Mouse (Mus musculus) myocyte (in vitro differentiated cells): ENCODE measurements around the gene Slc27a5. TPM values are rescaled to one million over a fixed set of nuclear protein-coding genes. Genes with fewer than 3 reads are reported as not detected.

ENCODE experiments used
- H3K27me3 ChIP-seq: one replicate; pipeline ENCODE4 v1.6.1; 2011; ENCODE audit not compliant: control insufficient read depth, insufficient read depth, insufficient read length
- H3K36me3 ChIP-seq: one replicate; pipeline ENCODE4 v1.6.1; 2011; ENCODE audit not compliant: control insufficient read depth, insufficient read depth
- H3K4me2 ChIP-seq: one replicate; pipeline ENCODE4 v1.6.1; 2011; ENCODE audit warnings: low read depth, control low read depth
- H3K4me3 ChIP-seq: one replicate; pipeline ENCODE4 v1.5.1; 2011; ENCODE audit warnings: mild to moderate bottlenecking, control low read depth, moderate library complexity
- H3K79me2 ChIP-seq: one replicate; pipeline ENCODE4 v1.6.1; 2011; ENCODE audit not compliant: control insufficient read depth, insufficient read depth
- H3ac ChIP-seq: one replicate; pipeline ENCODE4 v1.6.1; 2011; ENCODE audit not compliant: control insufficient read depth, insufficient read length
- CEBPB ChIP-seq: IDR thresholded peaks from 2 replicates; pipeline ENCODE4 v1.6.1; 2011; ENCODE audit warnings: mild to moderate bottlenecking, moderate library complexity; ENCODE audit not compliant: poor library complexity, insufficient read depth, severe bottlenecking
- E2F4 ChIP-seq: IDR thresholded peaks from one replicate; pipeline ENCODE4 v1.6.1; 2011; ENCODE audit warnings: mild to moderate bottlenecking, control low read depth, moderate library complexity; ENCODE audit not compliant: insufficient read depth
- MAX ChIP-seq: IDR thresholded peaks from one replicate; pipeline ENCODE4 v1.6.1; 2011; ENCODE audit warnings: low read depth, mild to moderate bottlenecking, control low read depth
- MYOD1 ChIP-seq, 3 experiments: IDR thresholded peaks; one replicate each; pipeline ENCODE4 v1.6.1; 2011; ENCODE audit warnings: control low read depth in 2 of 3, low read depth in 2 of 3, mild to moderate bottlenecking in 2 of 3, moderate library complexity in 1 of 3; ENCODE audit not compliant: insufficient read length in 2 of 3, control insufficient read depth in 1 of 3
- MYOG ChIP-seq, 3 experiments: IDR thresholded peaks; one replicate each; pipeline ENCODE4 v1.6.1; 2011; ENCODE audit warnings: control low read depth in 2 of 3, low read depth in 2 of 3, mild to moderate bottlenecking in 2 of 3; ENCODE audit not compliant: insufficient read length in 2 of 3, control insufficient read depth in 1 of 3, insufficient read depth in 1 of 3
- POLR2A ChIP-seq: IDR thresholded peaks from one replicate; pipeline ENCODE4 v1.6.1; 2011; ENCODE audit warnings: low read depth, mild to moderate bottlenecking, control low read depth, moderate library complexity; ENCODE audit not compliant: insufficient read length
- POLR2AphosphoS2 ChIP-seq: IDR thresholded peaks from one replicate; pipeline ENCODE4 v1.6.1; 2011; ENCODE audit warnings: low read depth, control low read depth; ENCODE audit not compliant: insufficient read length
- REST ChIP-seq: IDR thresholded peaks from one replicate; pipeline ENCODE4 v1.6.1; 2011; ENCODE audit warnings: mild to moderate bottlenecking, control low read depth, moderate library complexity; ENCODE audit not compliant: insufficient read depth, insufficient read length
- SRF ChIP-seq: IDR thresholded peaks from one replicate; pipeline ENCODE4 v1.6.1; 2011; ENCODE audit warnings: low read depth; ENCODE audit not compliant: control insufficient read depth, insufficient read length
- TCF12 ChIP-seq: IDR thresholded peaks from one replicate; pipeline ENCODE4 v1.6.1; 2011; ENCODE audit warnings: mild to moderate bottlenecking, control low read depth; ENCODE audit not compliant: poor library complexity, insufficient read depth, severe bottlenecking
- TCF3 ChIP-seq: IDR thresholded peaks from one replicate; pipeline ENCODE4 v1.6.1; 2011; ENCODE audit warnings: low read depth, control low read depth; ENCODE audit not compliant: insufficient read length
- USF1 ChIP-seq: IDR thresholded peaks from one replicate; pipeline ENCODE4 v1.6.1; 2011; ENCODE audit warnings: low read depth, mild to moderate bottlenecking, control low read depth, moderate library complexity
- polyA plus RNA-seq: library from polyadenylated mRNA; unstranded; fragments of >200 nt; fragmentation: generic; extraction: Trizol; gene quantifications from one replicate; pipeline ENCODE4 v1.2.1, GENCODE M21; 2012; ENCODE audit warnings: missing spikeins

Slc27a5 gene
- polyA plus RNA-seq, 1 experiment = not detected

DNA sequence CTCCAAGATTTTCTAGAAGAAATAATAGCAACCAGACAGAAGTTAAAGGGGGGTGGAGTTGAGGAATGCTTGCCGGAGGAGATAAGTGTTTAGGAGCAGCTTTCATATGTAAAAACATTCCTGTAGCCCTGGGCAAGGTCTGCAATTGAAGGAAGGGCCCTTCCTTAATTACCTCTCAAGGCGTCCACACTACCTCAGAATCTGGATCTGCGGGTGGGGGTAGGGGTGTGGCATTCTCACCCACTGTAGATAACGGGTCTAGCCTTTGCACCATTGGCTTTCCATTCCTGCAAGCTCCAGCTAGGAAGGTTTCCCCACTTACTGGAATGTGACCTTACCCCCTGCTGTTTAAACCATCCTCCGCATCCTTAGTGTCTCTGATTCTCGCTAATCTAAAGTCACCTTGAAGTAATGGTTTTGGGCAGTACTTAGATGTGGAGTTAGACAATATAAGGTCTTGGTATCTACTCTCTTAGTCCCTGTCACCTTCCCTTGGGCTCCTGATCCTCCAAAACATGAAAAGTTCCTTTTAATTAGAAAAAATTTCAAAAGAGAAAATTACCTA lies 16.4 kb upstream of the Slc27a5 start:
- TF ChIP-seq MAX (no peak), POLR2AphosphoS2 (no peak)
- Histone ChIP-seq H3ac (no peak overlapping the region), H3K36me3 (no peaks in the 10 kb centered on the region), H3K4me2 (no peak overlapping the region), H3K4me3 (no peak overlapping the region), H3K27me3 (no peaks in the 10 kb centered on the region), H3K79me2 (peaks cover under 1% of the 10 kb centered on the region)

DNA sequence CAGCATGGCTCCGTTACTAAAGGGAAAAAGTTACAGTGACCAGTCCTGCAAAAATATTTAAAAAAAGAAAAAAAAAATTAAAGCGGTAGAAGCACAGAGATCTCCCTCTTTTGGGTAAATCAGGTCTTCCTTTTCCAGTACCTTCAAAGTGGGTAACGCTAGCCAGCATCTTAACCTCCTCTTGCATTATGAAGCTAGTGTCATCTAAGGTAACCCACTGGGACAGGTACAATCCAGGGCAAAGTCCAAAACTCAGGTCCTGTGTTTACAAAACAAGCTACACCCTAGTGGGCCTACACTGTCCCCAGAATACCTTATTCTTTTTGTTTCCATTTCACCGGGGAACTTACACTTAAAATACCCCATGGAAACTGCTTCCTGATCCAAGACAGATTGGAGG lies 15.7 kb upstream of the Slc27a5 start:
- H3K36me3 ChIP-seq = no peaks in the 10 kb centered on the region
- H3K27me3 ChIP-seq = no peaks in the 10 kb centered on the region
- H3K4me3 ChIP-seq = no peak overlapping the region
- peaks cover 7% of the 10 kb centered on the region for H3K79me2 ChIP-seq
- no peak overlapping the region for H3K4me2 ChIP-seq
- TF ChIP-seq REST (no peak), MAX (no peak), POLR2AphosphoS2 (no peak), E2F4 (no peak), POLR2A (no peak), SRF (no peak), CEBPB (no peak), USF1 (no peak), MYOD1 (IDR thresholded peaks at IDR 0.05; ENCODE audit: control insufficient read depth in 1 of 3, insufficient read length in 2 of 3, low read depth in 2 of 3) (no peak), TCF3 (no peak), MYOG (IDR thresholded peaks at IDR 0.05; ENCODE audit: control insufficient read depth in 1 of 3, insufficient read depth in 1 of 3, insufficient read length in 2 of 3, low read depth in 2 of 3) (no peak), TCF12 (no peak)
- H3ac ChIP-seq = no peak overlapping the region

DNA sequence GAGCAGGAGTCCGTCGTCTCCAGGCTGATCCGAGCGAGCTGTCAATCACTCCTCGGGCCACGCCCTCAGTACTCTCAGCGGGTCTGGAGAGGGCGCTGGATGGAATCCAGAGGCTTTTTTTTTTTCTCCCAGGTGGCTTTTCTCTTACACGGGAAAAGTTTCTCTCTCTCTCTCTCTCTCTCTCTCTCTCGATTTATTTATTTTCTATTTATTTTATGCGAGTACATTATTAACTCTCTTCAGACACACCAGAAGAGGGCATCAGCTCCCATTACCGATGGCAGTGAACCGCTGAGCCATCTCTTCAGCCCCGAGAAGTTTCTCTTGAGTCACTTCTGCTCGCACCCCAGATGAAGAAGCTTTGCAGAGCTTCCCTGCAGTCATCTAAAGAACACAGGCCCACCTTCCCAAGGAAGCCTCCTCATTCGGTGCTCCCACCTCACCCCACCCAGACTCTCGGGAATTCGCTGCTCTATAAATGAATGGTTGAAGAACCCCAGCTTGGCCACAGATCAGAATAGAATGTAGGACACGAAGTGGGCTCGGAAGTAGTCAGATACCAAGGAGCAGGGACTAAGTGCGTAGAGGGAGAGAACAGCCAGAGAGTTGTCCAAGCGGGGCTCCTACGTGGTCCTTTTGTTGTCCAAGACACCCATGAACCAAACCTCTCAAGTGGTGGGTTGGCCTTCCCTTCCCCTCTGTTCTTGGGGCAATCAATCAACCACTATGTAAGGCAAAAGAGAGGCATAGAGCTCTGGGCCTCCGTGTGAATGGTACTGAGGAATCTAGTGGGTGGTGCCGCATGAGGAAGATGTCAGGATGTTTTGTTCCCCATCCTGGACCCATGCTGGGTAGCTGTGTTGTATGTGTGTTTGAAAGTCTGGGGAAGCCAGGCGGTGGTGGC lies 12.3 kb upstream of the Slc27a5 start, which contains the start of gene Zbtb45:
Zbtb45 (minus strand) TSS at position 30 of the 904 bp plus-strand sequence.
- Histone ChIP-seq H3K4me2 (peak within 1 kb of the TSS; percentile 85), H3K79me2 (peaks cover 14% of the 10 kb centered on the region), H3ac (peak within 1 kb of the TSS; percentile 48), H3K4me3 (peak within 1 kb of the TSS; percentile 91), H3K36me3 (no peaks in the 10 kb centered on the region), H3K27me3 (no peaks in the 10 kb centered on the region)
- TF ChIP-seq E2F4 = no peak
- TF ChIP-seq MAX = no peak
- TF ChIP-seq REST = peak; percentile 1
- peak; percentile 56 for TF ChIP-seq POLR2A
- TF ChIP-seq CEBPB = no peak
- TF ChIP-seq SRF = no peak
- no peak for TF ChIP-seq POLR2AphosphoS2

DNA sequence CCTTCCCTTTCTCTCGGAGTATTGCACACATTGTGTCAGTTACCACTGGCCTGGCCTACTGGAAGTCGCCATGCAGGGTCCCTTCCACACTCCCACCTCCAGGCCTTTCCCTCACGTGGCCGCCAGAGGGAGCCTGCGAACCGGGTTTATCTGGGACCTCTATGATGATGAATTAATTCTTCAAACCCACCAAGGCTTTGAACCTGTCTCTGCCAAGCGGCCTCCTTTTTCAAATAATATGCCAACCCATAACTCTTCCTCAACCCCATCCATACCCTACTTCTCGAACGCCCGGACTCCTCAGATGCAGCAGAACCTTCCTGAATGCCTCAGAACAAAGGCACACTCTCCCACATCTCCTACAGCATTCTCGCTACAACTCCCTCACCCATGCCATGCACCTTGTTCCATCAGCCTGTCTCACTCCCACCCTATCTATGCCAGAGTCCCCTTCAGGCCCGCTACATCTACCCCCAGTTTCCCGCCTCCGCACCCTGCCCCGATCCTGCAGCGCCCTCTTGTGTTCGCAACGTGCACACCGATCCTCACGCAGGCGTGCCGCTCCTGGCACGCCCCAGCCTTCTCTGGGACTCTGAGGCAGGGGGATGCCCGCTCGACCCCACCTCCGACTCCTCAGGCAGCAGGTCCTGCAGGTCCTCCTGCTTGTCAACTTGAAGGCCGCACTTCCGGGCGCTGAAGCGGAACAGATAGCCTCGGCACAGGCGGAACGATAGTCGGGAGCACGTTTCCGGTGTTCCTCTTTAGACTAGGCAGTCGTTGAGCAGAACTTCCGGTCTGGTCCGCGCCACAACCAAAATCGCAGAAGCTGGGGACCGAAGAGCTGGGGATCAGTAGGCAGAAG lies 11.4 kb upstream of the Slc27a5 start:
- H3K4me2 ChIP-seq = peak overlapping the region; percentile 85
- peak overlapping the region; percentile 91 for H3K4me3 ChIP-seq
- H3K36me3 ChIP-seq = no peaks in the 10 kb centered on the region
- no peak for TF ChIP-seq TCF3
- TF ChIP-seq MYOG (IDR thresholded peaks at IDR 0.05; ENCODE audit: control insufficient read depth in 1 of 3, insufficient read depth in 1 of 3, insufficient read length in 2 of 3, low read depth in 2 of 3) = no peak
- TF ChIP-seq USF1 = peak; percentile 9
- TF ChIP-seq POLR2A = no peak
- no peak for TF ChIP-seq CEBPB
- no peak for TF ChIP-seq MYOD1 (IDR thresholded peaks at IDR 0.05; ENCODE audit: control insufficient read depth in 1 of 3, insufficient read length in 2 of 3, low read depth in 2 of 3)
- TF ChIP-seq SRF = no peak
- TF ChIP-seq E2F4 = peak; percentile 58
- TF ChIP-seq REST = no peak
- no peak for TF ChIP-seq TCF12
- peak; percentile 34 for TF ChIP-seq POLR2AphosphoS2
- TF ChIP-seq MAX = no peak
- peaks cover 14% of the 10 kb centered on the region for H3K79me2 ChIP-seq
- no peaks in the 10 kb centered on the region for H3K27me3 ChIP-seq
- peak overlapping the region; percentile 48 for H3ac ChIP-seq
